Mouse (Mus musculus): ENCODE results near the gene Pparg. TPM values are rescaled to one million over a fixed set of nuclear protein-coding genes. Genes with fewer than 3 reads are reported as not detected.

Gene Pparg
- polyA plus RNA-seq, 1 experiment from 2014 or later, result not detected

GRCm38 (mm10) chr6:115344101-115344500, 16.6 kb upstream of the Pparg start:
- Histone ChIP-seq H3K27ac (ENCODE audit: low read depth, low read length) (no peak overlapping the region), H3K4me3 (ENCODE audit: low read depth, low read length) (no peak overlapping the region), H3K4me2 (ENCODE audit: low read length) (no peak overlapping the region), H3K4me1 (ENCODE audit: control insufficient read depth, insufficient read depth, low read length) (no peaks in the 10 kb centered on the region), H3K9ac (ENCODE audit: low read length) (no peak overlapping the region), H3K27me3 (replicated peaks; ENCODE audit: control insufficient read depth, insufficient read depth, low read length) (no peaks in the 10 kb centered on the region), H3K36me3 (ENCODE audit: control insufficient read depth, insufficient read depth, low read length) (no peaks in the 10 kb centered on the region), H3K9me3 (replicated peaks; ENCODE audit: control insufficient read depth, low read length) (no peaks in the 10 kb centered on the region)
- ATAC-seq (no peak), DNase-seq (ENCODE audit: low spot score) (no peak)
- WGBS, result 27% methylated on average over 10 of the region's 10 CpGs

GRCm38 (mm10) chr6:115344513-115344912, 16.2 kb upstream of the Pparg start:
- no peak overlapping the region for H3K27ac ChIP-seq (ENCODE audit: low read depth, low read length)
- H3K4me3 ChIP-seq (ENCODE audit: low read depth, low read length), result no peak overlapping the region
- no peak for DNase-seq (ENCODE audit: low spot score)
- no peaks in the 10 kb centered on the region for H3K9me3 ChIP-seq (replicated peaks; ENCODE audit: control insufficient read depth, low read length)
- no peak overlapping the region for H3K9ac ChIP-seq (ENCODE audit: low read length)
- no peaks in the 10 kb centered on the region for H3K4me1 ChIP-seq (ENCODE audit: control insufficient read depth, insufficient read depth, low read length)
- H3K36me3 ChIP-seq (ENCODE audit: control insufficient read depth, insufficient read depth, low read length), result no peaks in the 10 kb centered on the region
- H3K27me3 ChIP-seq (replicated peaks; ENCODE audit: control insufficient read depth, insufficient read depth, low read length), result no peaks in the 10 kb centered on the region
- no peak for ATAC-seq
- no peak overlapping the region for H3K4me2 ChIP-seq (ENCODE audit: low read length)
- 32% methylated on average over 11 of the region's 11 CpGs for WGBS

DNA sequence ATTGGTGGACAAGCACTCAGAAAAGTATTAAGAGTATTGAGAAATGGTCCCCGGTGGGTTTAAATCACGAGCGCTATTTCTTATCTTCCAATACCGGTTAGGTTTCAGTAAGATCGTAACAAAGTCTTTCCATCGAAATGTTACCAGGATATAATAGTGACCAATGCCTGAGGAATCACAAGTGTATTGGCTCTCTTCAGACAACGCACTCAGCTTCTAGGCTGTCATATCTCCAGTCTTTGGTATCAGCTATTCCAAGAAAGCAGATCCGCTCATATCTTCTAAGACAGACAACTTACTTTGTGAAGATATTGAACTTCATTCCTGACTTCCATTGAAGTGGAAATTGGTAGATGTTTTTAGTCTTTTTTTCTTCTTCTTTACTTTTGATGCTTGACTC, 15.7 kb upstream of the Pparg start:
- ATAC-seq (no peak), DNase-seq (ENCODE audit: low spot score) (no peak)
- WGBS, result 91% methylated on average over 8 of the region's 8 CpGs
- H3K4me3 ChIP-seq (ENCODE audit: low read depth, low read length), result no peak overlapping the region
- no peaks in the 10 kb centered on the region for H3K27me3 ChIP-seq (replicated peaks; ENCODE audit: control insufficient read depth, insufficient read depth, low read length)
- no peaks in the 10 kb centered on the region for H3K9me3 ChIP-seq (replicated peaks; ENCODE audit: control insufficient read depth, low read length)
- H3K36me3 ChIP-seq (ENCODE audit: control insufficient read depth, insufficient read depth, low read length), result no peaks in the 10 kb centered on the region
- H3K9ac ChIP-seq (ENCODE audit: low read length), result no peak overlapping the region
- H3K4me2 ChIP-seq (ENCODE audit: low read length), result no peak overlapping the region
- H3K4me1 ChIP-seq (ENCODE audit: control insufficient read depth, insufficient read depth, low read length), result no peaks in the 10 kb centered on the region
- H3K27ac ChIP-seq (ENCODE audit: low read depth, low read length), result no peak overlapping the region

GRCm38 (mm10) chr6:115349641-115350464, 10.9 kb upstream of the Pparg start:
- Histone ChIP-seq H3K27me3 (replicated peaks; ENCODE audit: control insufficient read depth, insufficient read depth, low read length) (no peaks in the 10 kb centered on the region), H3K4me1 (ENCODE audit: control insufficient read depth, insufficient read depth, low read length) (no peaks in the 10 kb centered on the region), H3K9ac (ENCODE audit: low read length) (no peak overlapping the region), H3K36me3 (ENCODE audit: control insufficient read depth, insufficient read depth, low read length) (no peaks in the 10 kb centered on the region), H3K4me2 (ENCODE audit: low read length) (no peak overlapping the region), H3K4me3 (ENCODE audit: low read depth, low read length) (no peak overlapping the region), H3K9me3 (replicated peaks; ENCODE audit: control insufficient read depth, low read length) (no peaks in the 10 kb centered on the region), H3K27ac (ENCODE audit: low read depth, low read length) (no peak overlapping the region)
- peak; percentile 52 for DNase-seq (ENCODE audit: low spot score)
- no peak for ATAC-seq
- WGBS, result 69% methylated on average over 5 of the region's 5 CpGs

GRCm38 (mm10) chr6:115361606-115362462, 1.1 kb downstream of the Pparg start:
- Histone ChIP-seq H3K4me3 (ENCODE audit: low read depth, low read length) (peak overlapping the region; percentile 55), H3K27me3 (replicated peaks; ENCODE audit: control insufficient read depth, insufficient read depth, low read length) (peaks cover 12% of the 10 kb centered on the region)
- DNase-seq (ENCODE audit: low spot score), result peak; percentile 30

DNA sequence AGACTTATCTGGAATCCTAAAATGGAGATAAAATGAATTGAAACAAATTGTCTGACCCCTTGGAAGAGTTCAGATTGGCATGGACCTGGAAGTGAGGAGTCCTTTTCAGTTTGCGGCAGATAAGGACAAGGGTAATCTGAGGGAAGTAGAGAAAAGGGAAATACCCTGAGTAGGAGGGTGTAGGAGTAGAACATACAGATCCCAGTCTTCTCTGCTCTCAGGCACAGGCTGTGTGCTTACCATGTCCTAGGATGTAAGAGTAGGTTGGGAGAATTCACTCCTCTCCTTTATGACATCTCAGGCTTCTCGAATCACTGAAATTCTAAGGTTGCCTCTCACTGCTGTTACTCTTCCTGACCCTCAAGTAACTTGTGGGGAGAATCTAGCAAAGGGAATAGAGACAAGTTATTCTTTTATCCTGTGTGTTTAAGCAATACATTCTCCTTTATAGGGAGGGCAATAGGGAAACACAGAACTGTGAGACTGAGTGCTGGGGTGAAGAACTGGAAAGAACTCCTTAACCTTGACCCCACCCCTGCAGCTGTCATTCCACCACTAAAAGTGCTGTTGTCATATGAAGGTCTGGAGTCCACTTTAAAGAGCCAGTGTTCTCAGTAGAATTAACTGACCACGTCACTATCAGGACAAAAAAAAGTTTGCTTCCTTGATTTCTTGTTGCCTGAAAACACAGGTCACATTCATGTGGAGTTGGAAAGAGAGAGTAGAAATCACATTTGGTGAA, 6.3 kb downstream of the Pparg start:
- DNase-seq (ENCODE audit: low spot score) (no peak), ATAC-seq (no peak)
- 86% methylated on average over 3 of the region's 3 CpGs for WGBS
- no peaks in the 10 kb centered on the region for H3K27me3 ChIP-seq (replicated peaks; ENCODE audit: control insufficient read depth, insufficient read depth, low read length)
- H3K9me3 ChIP-seq (replicated peaks; ENCODE audit: control insufficient read depth, low read length), result no peaks in the 10 kb centered on the region
- no peak overlapping the region for H3K9ac ChIP-seq (ENCODE audit: low read length)
- no peak overlapping the region for H3K27ac ChIP-seq (ENCODE audit: low read depth, low read length)
- no peaks in the 10 kb centered on the region for H3K36me3 ChIP-seq (ENCODE audit: control insufficient read depth, insufficient read depth, low read length)
- no peak overlapping the region for H3K4me2 ChIP-seq (ENCODE audit: low read length)
- H3K4me3 ChIP-seq (ENCODE audit: low read depth, low read length), result no peak overlapping the region
- H3K4me1 ChIP-seq (ENCODE audit: control insufficient read depth, insufficient read depth, low read length), result no peaks in the 10 kb centered on the region

More at GRCm38 (mm10) chr6:115361606-115362462, 1.1 kb downstream of the Pparg start:
- peaks cover 6% of the 10 kb centered on the region; the same call in 1 of the 2 replicates for H3K9me3 ChIP-seq (replicated peaks; ENCODE audit: control insufficient read depth, low read length)
- peaks cover 7% of the 10 kb centered on the region for H3K4me1 ChIP-seq (ENCODE audit: control insufficient read depth, insufficient read depth, low read length)
- WGBS, result under 1% methylated on average over 48 of the region's 48 CpGs
- peak overlapping the region; percentile 62 for H3K9ac ChIP-seq (ENCODE audit: low read length)
- ATAC-seq, result peak; percentile 61; the same call in 1 of the 2 replicates
- no peak overlapping the region for H3K27ac ChIP-seq (ENCODE audit: low read depth, low read length)
- H3K36me3 ChIP-seq (ENCODE audit: control insufficient read depth, insufficient read depth, low read length), result no peaks in the 10 kb centered on the region
- peak overlapping the region; percentile 99 for H3K4me2 ChIP-seq (ENCODE audit: low read length)

DNA sequence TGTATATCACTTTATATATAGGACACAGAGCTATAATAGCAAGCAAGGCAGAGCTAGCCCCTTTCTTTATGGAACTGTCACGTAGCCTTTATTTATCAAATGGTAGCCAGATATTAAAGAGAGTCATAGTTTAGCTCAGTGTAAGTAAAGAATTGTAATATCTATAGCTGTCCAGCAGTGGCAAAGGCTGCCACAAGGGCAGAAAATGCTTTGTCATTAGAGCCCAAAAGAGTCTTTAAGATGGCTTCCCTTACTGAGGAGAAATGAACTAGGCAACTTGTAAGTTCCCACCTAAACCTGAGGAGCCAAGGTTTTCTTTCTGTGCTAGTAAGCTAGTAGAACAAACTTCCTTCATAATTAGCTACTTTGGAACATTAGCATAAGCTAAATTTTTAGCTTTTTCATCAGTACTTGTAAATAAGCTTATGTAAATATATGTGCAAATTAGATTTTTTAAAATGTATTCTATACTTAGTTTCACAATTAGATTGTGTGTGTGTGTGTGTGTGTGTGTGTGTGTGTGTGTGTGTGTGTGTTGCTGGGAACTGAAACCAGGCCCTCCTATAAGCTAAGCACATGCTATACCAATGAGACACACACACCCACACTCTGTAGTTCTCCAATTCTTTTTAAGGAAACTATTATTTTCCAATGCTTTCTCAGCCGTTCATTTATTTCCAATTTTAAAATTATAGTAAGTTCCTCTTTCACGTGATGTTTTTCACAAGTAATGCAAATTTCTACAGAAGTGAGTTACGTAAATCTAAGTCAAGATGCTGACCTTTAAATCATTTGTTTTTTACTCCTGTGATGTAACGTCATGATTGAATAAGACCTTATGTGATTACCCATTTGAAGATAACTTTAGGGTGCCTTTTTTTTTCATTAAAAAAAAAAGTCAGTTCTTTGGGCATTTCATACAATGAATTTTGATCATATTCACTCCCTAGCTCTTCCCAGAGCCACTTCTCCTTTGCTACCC, 14.4 kb downstream of the Pparg start:
- no peak for ATAC-seq
- WGBS, result 88% methylated on average over 5 of the region's 5 CpGs

GRCm38 (mm10) chr6:115380596-115380995, 19.8 kb downstream of the Pparg start:
- Histone ChIP-seq H3K36me3 (ENCODE audit: control insufficient read depth, insufficient read depth, low read length) (no peaks in the 10 kb centered on the region), H3K9ac (ENCODE audit: low read length) (no peak overlapping the region)

More for the DNA sequence above, 14.4 kb downstream of the Pparg start:
- no peak for DNase-seq (ENCODE audit: low spot score)
- no peaks in the 10 kb centered on the region for H3K36me3 ChIP-seq (ENCODE audit: control insufficient read depth, insufficient read depth, low read length)
- H3K9ac ChIP-seq (ENCODE audit: low read length), result no peak overlapping the region
- no peak overlapping the region for H3K4me3 ChIP-seq (ENCODE audit: low read depth, low read length)
- no peaks in the 10 kb centered on the region for H3K4me1 ChIP-seq (ENCODE audit: control insufficient read depth, insufficient read depth, low read length)
- no peaks in the 10 kb centered on the region for H3K27me3 ChIP-seq (replicated peaks; ENCODE audit: control insufficient read depth, insufficient read depth, low read length)
- no peak overlapping the region for H3K27ac ChIP-seq (ENCODE audit: low read depth, low read length)
- H3K4me2 ChIP-seq (ENCODE audit: low read length), result no peak overlapping the region
- H3K9me3 ChIP-seq (replicated peaks; ENCODE audit: control insufficient read depth, low read length), result no peaks in the 10 kb centered on the region

More at GRCm38 (mm10) chr6:115380596-115380995, 19.8 kb downstream of the Pparg start:
- ATAC-seq (no peak), DNase-seq (ENCODE audit: low spot score) (no peak)
- Histone ChIP-seq H3K27ac (ENCODE audit: low read depth, low read length) (no peak overlapping the region), H3K4me3 (ENCODE audit: low read depth, low read length) (no peak overlapping the region), H3K9me3 (replicated peaks; ENCODE audit: control insufficient read depth, low read length) (no peaks in the 10 kb centered on the region), H3K27me3 (replicated peaks; ENCODE audit: control insufficient read depth, insufficient read depth, low read length) (no peaks in the 10 kb centered on the region), H3K4me2 (ENCODE audit: low read length) (no peak overlapping the region), H3K4me1 (ENCODE audit: control insufficient read depth, insufficient read depth, low read length) (no peaks in the 10 kb centered on the region)
- 89% methylated on average over 5 of the region's 5 CpGs for WGBS

All from forebrain, embryonic 14.5 days (tissue).